Mouse (Mus musculus) neutrophil, adult 83 days (primary cell): ENCODE results near the gene Fn3k. TPM values are rescaled to one million over a fixed set of nuclear protein-coding genes. Genes with fewer than 3 reads are reported as not detected.

Experiments used
- total RNA-seq, 2 experiments: library from RNA; stranded (reverse); gene quantifications; one replicate each; pipeline ENCODE4 v1.2.4; 2023

Fn3k gene
- total RNA-seq: 1 to 10 TPM; 3.5 to 4.1 TPM

DNA sequence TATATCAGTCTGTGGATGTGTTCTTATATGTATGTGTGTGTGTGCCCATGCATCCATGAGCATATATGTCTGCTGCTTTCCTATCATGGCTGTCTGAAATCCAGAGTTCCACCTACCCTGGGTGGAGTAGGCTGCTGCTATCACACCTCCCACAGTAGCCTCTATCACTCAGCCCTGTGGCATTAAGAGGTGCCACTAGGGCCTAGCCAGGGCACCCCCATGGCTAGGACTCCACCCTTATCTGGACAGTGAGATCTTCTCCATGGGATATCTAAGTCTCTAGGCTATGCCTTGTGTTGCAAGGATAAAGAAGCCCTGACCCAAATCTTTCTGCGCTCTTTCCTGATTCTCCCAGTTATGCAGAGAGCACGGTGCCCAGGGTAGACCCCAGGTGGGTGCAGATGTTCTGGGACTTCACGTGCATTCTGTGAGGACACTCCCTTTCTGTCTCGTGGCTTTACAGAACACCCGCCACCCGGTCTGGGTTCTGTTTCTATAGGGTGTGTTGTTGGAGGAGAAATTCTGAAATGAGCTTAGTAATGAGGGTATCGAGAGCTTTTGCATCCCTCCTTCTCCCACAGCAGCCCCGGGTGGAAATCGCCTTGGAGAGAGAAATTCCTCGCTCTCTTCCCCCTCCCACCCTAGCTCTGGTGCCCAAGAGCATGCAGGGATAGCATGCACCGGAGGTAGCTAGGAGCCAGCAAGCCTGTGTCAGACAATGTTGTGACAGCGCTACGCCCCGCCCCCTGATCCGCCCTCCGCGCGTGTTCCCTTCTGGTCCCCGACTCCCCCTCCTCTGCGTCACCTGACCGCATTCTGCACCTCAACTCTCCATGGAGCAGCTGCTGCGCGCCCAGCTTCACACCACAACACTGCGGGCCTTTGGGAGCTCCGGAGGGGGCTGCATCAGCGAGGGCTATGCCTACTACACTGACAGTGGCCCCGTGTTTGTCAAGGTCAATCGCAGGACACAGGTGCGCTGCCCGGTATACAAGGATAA, at the start of gene Fn3k:
TSS of gene Fn3k (plus strand) at position 758 of the 1,000 bp plus-strand sequence.

GRCm38 (mm10) chr11:121387750-121388553, 46.8 kb upstream of the Fn3k start, which contains the start of gene Rab40b:
Gene Rab40b, minus strand, starts transcription at chr11:121388251.

GRCm38 (mm10) chr11:121420830-121421552, 13.7 kb upstream of the Fn3k start, which contains the start of gene Fn3krp:
Gene Fn3krp, plus strand, starts transcription at chr11:121421401.

GRCm38 (mm10) chr11:121451753-121452635, 17.3 kb downstream of the Fn3k start, which contains the start of gene Tbcd:
Gene Tbcd, plus strand, starts transcription at chr11:121451949.

Other genes with a start within 250 kb of the Fn3k start
- gene Hexdc, start 230.5 kb upstream of the Fn3k start, total RNA-seq: 1 to 10 TPM; 3.3 to 3.5 TPM
- gene Ogfod3, start 230.2 kb upstream of the Fn3k start, total RNA-seq: 1 to 10 TPM; 4.1 to 4.6 TPM
- 10 to 100 TPM; 62.2 to 63.1 TPM for gene Cybc1, start 205.6 kb upstream of the Fn3k start, total RNA-seq
- gene Narf, start 197.7 kb upstream of the Fn3k start, total RNA-seq: 10 to 100 TPM; 45.0 to 45.6 TPM
- gene Foxk2, start 174.9 kb upstream of the Fn3k start, total RNA-seq: 10 to 100 TPM; 26.5 to 26.9 TPM
- 10 to 100 TPM; 54.7 to 61.4 TPM for gene Wdr45b, start 80.5 kb upstream of the Fn3k start, total RNA-seq
- not detected for gene Rab40b, start 46.7 kb upstream of the Fn3k start, total RNA-seq
- gene Fn3krp, start 13.5 kb upstream of the Fn3k start, total RNA-seq: 10 to 100 TPM in 1 of 2 experiments, 1 to 10 TPM in 1; 8.7 to 11.9 TPM
- gene Tbcd, start 17.0 kb downstream of the Fn3k start, total RNA-seq: 10 to 100 TPM; 25.5 to 26.3 TPM
- under 1 TPM in 1 of 2 experiments, not detected in 1; 0.29 TPM for gene Zfp750, start 84.4 kb downstream of the Fn3k start, total RNA-seq
- gene B3gntl1, start 238.2 kb downstream of the Fn3k start, total RNA-seq: 1 to 10 TPM; 6.4 to 7.8 TPM